Mouse (Mus musculus) liver, adult 2 months (tissue): ENCODE results near the gene Actr8. TPM values are rescaled to one million over a fixed set of nuclear protein-coding genes. Genes with fewer than 3 reads are reported as not detected.

ENCODE experiments used
- DNase-seq: peaks from one replicate; pipeline ENCODE4 v3.0.0-alpha.2; 2011; ENCODE audit warnings: low read depth, low spot score; ENCODE audit errors: extremely low read depth
- H3K27ac ChIP-seq: fragments of 200-500 bp; replicated peaks from 2 replicates; pipeline ENCODE4 v1.5.1; 2012; ENCODE audit warnings: low read depth, mild to moderate bottlenecking, control low read depth, inconsistent platforms, low read length; ENCODE audit not compliant: insufficient read depth
- H3K27me3 ChIP-seq: fragments of 200-500 bp; 2 replicates; pipeline ENCODE4 v1.6.1; 2012; ENCODE audit warnings: mild to moderate bottlenecking, moderate library complexity, low read length, inconsistent platforms; ENCODE audit not compliant: control insufficient read depth, insufficient read depth
- H3K36me3 ChIP-seq: fragments of 200-500 bp; 2 replicates; pipeline ENCODE4 v1.6.1; 2012; ENCODE audit warnings: low read length, inconsistent platforms; ENCODE audit not compliant: control insufficient read depth, insufficient read depth
- H3K4me1 ChIP-seq: fragments of 200-500 bp; 2 replicates; pipeline ENCODE4 v1.6.1; 2011; ENCODE audit warnings: low read length; ENCODE audit not compliant: control insufficient read depth, insufficient read depth
- H3K4me3 ChIP-seq: fragments of 200-500 bp; 2 replicates; pipeline ENCODE4 v1.5.1; 2011; ENCODE audit warnings: low read depth, mild to moderate bottlenecking, control low read depth, low read length, moderate library complexity; ENCODE audit not compliant: insufficient read depth
- H3K79me2 ChIP-seq: fragments of 200-500 bp; 2 replicates; pipeline ENCODE4 v1.6.1; 2012; ENCODE audit warnings: inconsistent platforms, mild to moderate bottlenecking, low read length, moderate library complexity; ENCODE audit not compliant: control insufficient read depth, insufficient read depth
- H3K9ac ChIP-seq: fragments of 200-500 bp; 2 replicates; pipeline ENCODE4 v1.6.1; 2012; ENCODE audit warnings: low read depth, mild to moderate bottlenecking, control low read depth, inconsistent platforms, low read length
- CTCF ChIP-seq: fragments of 200-500 bp; IDR thresholded peaks from 2 replicates; pipeline ENCODE4 v1.5.1; 2011; ENCODE audit warnings: low read depth, low read length, control low read depth
- POLR2A ChIP-seq: fragments of 200-500 bp; IDR thresholded peaks from 2 replicates; pipeline ENCODE4 v1.6.1; 2011; ENCODE audit warnings: low read length, control low read depth; ENCODE audit not compliant: insufficient read depth; ENCODE audit errors: extremely low read depth
- WGBS: fragments of 180-500 bp; shearing (Covaris S2); methylation state at CpG from one replicate; pipeline ENCODE4 v1.1.7; 2018; 5-methylcytosine and 5-hydroxymethylcytosine counted together
- polyA plus RNA-seq: library from polyadenylated mRNA; depleted of rRNA; stranded (reverse); fragments of >200 nt; gene quantifications from 2 replicates; pipeline ENCODE4 v1.2.3, GENCODE M21; 2012
- total RNA-seq: library from RNA; depleted of rRNA; stranded (reverse); fragments of >200 nt; gene quantifications from 2 replicates; pipeline ENCODE4 v1.2.3, GENCODE M21; 2014

The Actr8 gene
- total and polyA plus RNA-seq, 2 experiments = 11.3 to 35.6 TPM

DNA sequence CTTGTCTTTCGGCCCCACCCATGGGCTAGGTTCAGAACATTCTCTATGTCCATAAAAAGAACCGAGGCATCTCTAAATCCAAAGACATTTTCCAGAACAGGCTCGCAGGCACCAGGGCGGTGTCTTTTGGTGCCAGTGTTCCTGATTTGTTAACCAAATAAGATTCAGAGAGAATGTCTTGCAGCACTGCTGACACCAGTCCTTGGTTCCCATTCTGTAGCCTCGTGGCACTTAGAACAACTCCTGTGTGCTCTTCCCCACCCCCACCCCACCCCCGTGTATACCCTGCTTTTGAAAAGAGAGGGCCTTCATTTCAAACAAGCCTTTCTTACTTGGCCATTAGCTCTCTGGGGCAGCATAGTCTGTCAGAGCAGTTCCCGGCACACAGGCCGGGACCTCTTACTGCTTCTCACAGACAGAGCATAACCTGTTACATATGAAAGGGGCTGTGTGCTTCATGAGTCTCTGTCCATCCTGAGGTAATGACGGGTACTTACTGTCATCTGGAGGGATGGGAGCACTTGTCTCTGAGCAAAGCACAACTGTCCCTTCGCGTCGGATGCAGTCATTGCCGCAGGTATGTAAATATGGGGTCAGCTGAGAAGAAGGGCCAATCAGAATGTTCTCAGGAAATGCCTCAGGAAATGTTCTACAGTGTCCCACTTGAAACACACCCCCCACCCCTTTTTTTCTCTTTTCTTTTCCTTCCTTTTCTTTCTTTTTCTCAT is 20.8 kb downstream of the Actr8 start:
- Histone ChIP-seq H3K79me2 (no peaks in the 10 kb centered on the region), H3K4me3 (peak overlapping the region; percentile 10), H3K4me1 (peaks cover 38% of the 10 kb centered on the region), H3K27ac (peak overlapping the region; percentile 66), H3K27me3 (no peaks in the 10 kb centered on the region), H3K36me3 (peaks cover 11% of the 10 kb centered on the region), H3K9ac (peak overlapping the region; percentile 52; the same call in 1 of the 2 replicates)
- TF ChIP-seq POLR2A = no peak
- TF ChIP-seq CTCF = no peak
- DNase-seq = no peak
- WGBS = 54% methylated on average over 13 of the region's 13 CpGs

DNA sequence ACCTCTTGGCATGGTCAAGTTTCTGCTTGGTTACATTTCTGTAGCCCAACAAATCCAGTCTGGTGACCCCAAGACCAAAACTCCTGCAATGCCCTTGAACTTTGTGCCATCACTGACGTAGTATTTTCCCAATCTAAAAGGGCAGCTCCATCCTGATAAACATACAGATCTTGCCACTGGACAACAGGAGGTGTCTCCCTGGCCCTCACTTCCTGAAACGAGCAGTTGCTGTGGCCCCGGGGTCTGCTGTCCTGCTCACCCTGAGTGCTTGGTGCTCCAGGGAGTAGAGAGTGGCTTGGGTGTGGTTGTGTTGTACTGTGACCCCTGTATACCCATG is 21.3 kb downstream of the Actr8 start:
- Histone ChIP-seq H3K36me3 (peaks cover 6% of the 10 kb centered on the region; the same call in 1 of the 2 replicates), H3K9ac (0 out of 2 replicates have a peak overlapping the region, but pooled peaks have one; percentile 6), H3K79me2 (no peaks in the 10 kb centered on the region), H3K27ac (peak overlapping the region; percentile 66), H3K4me3 (no peak overlapping the region), H3K27me3 (no peaks in the 10 kb centered on the region), H3K4me1 (peaks cover 38% of the 10 kb centered on the region)
- peak; percentile 85 for DNase-seq
- TF ChIP-seq POLR2A (no peak), CTCF (no peak)
- 13% methylated on average over 3 of the region's 3 CpGs for WGBS

DNA sequence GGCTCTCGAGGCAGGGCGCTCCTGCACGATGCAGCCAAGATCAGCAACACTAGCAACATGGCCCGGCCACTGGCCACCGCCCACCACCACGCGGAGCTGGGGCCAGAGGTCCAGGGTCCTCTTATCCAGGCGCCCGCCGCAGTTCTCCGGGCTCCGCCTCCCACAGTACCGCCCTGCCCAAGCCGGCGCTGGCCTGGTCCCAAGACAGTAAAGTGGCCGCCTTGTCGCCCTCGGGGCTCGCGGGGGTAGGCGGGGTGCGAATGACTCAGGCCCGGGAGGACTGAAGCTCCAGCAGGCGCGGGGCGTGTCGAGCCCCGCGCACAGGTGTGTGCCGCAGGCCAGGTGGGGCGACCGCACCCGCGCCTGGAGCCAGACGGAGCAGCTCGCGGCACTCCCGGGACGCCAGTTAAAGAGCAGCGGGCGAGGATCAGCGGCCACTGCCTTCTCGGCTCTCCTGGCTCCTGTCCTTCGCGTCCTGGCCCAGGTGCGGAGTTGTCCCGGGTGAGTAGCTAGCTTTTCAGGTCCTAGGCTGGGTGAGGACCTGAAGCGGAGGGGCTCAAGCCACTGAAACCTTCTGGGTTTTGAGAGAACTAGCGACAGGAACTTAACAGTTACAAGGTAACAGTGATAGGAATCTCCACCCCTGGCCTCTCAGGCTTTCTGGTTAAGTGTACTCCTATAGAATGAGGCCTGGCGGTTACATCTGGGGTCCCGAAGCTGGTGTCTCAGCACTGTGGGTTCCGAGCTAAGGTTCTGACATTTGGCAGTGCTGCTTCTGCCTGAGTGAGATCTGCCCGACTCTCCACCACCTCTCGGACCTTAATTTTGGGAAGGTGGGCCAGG is 30.8 kb downstream of the Actr8 start, which contains the start of the genes Il17rb and Chdh:
TSS of gene Il17rb (minus strand) at position 164 of the 843 bp plus-strand sequence.
TSS of gene Chdh (plus strand) at position 291 of the 843 bp plus-strand sequence.
- Histone ChIP-seq H3K36me3 (0 out of 2 replicates have a peak, but pooled peaks cover 2% of the 10 kb centered on the region), H3K79me2 (peaks cover 9% of the 10 kb centered on the region; the same call in 1 of the 2 replicates), H3K27ac (peak within 1 kb of the TSS; percentile 89), H3K4me3 (peak within 1 kb of the TSS; percentile 87), H3K27me3 (no peaks in the 10 kb centered on the region), H3K9ac (peak within 1 kb of the TSS; percentile 94), H3K4me1 (peaks cover 19% of the 10 kb centered on the region)
- TF ChIP-seq POLR2A (peak; percentile 75; the same call in 1 of the 2 replicates), CTCF (no peak)
- WGBS = 3% methylated on average over 54 of the region's 54 CpGs
- peak; percentile 75 for DNase-seq

DNA sequence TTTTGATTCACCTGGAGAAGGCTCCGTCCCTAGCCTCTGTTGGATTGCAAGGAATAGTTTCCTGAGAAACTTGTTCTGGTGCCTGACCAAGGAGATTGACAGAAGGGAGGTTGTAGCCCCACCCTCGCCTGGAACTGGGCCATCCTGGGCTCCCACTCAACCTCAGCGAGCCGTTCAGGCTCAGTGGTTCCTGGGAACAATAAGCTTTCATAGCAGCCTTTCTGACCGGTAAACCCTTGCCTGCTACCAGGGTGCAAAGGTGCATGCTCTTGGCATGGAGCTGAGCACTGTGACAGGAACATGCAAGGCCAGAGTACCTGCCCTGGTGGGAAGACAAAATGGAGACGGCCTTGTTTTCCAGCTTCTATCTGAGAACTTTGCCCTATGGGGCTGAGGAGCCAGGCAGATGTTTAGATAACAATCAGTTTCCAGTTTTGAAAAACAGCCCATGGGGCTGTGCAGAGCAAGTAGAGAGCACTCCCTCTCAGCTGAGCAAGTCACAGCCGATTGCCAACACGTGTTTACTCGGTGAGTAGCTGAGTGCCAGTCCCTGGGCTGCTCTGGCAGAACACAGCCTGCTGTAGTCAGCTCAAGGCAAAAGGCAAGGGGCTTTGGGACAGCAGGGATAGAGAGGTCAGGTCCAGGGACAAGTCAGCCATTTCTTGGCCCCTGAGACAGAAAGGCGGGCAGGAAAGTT is 31.9 kb downstream of the Actr8 start:
- peaks cover 9% of the 10 kb centered on the region; the same call in 1 of the 2 replicates for H3K79me2 ChIP-seq
- 0 out of 2 replicates have a peak, but pooled peaks cover 2% of the 10 kb centered on the region for H3K36me3 ChIP-seq
- DNase-seq = peak; percentile 100
- TF ChIP-seq CTCF (no peak), POLR2A (0 out of 2 replicates have a peak, but pooled peaks have one; percentile 48)
- H3K4me3 ChIP-seq = peak overlapping the region; percentile 87
- peak overlapping the region; percentile 94 for H3K9ac ChIP-seq
- 15% methylated on average over 10 of the region's 10 CpGs for whole genome bisulfite sequencing
- no peaks in the 10 kb centered on the region for H3K27me3 ChIP-seq
- H3K4me1 ChIP-seq = peaks cover 26% of the 10 kb centered on the region
- H3K27ac ChIP-seq = peak overlapping the region; percentile 89

DNA sequence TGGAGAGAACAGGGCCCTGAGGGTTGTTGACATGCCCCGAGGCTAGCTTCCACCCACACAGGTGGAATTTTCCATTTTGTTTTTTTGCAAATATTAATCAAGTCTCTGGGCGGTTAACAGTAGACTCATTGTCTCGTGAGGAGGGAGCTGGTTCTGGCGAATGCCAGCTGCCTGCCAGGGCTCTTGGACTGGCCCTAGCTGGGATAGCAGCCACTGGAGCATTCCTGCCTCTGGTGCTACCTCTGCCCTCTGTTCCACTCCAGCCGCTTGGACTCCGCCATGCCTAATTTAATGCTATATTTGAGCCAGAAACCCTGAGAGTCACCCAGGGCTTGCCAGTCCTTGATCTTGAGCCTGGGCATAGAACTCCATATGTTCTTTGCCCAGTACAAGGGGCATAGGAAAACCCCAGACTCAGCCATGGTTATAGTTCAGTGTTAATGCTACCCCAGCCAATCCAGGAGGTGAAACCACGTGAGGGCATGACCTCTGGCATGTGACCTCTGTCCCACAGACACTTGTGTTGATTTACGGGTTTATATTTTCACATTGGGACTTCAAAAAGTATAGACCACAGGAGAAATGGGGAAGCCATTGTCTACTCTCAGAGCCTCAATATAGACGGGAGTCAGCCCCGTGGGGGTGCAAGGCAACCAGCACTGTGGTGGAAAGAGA is 33.9 kb downstream of the Actr8 start:
- DNase-seq = peak; percentile 92

More for the DNA sequence above, 33.9 kb downstream of the Actr8 start:
- Histone ChIP-seq H3K27ac (peak overlapping the region; percentile 89), H3K79me2 (peaks cover 9% of the 10 kb centered on the region; the same call in 1 of the 2 replicates), H3K27me3 (no peaks in the 10 kb centered on the region), H3K4me1 (peaks cover 38% of the 10 kb centered on the region), H3K36me3 (0 out of 2 replicates have a peak, but pooled peaks cover 2% of the 10 kb centered on the region), H3K4me3 (peak overlapping the region; percentile 22), H3K9ac (peak overlapping the region; percentile 39; the same call in 1 of the 2 replicates)
- TF ChIP-seq POLR2A = no peak
- TF ChIP-seq CTCF = no peak
- WGBS = 17% methylated on average over 10 of the region's 10 CpGs
